Mouse (Mus musculus) frontal cortex, postnatal 25 days (tissue): ENCODE measurements around the gene Cadm3.
"Not testable (repeated sequence)": the region's sequence is repeated elsewhere in the genome, so short reads cannot be mapped to it uniquely, and the experiment has no call there.

Source experiments
- DNase-seq, 2 experiments: peaks; one replicate each; pipeline ENCODE4 v3.0.0; 2022; ENCODE audit warnings: low spot score in 2 of 2

Cadm3 gene

GRCm38 (mm10) chr1:173322249-173322627, 45.3 kb downstream of the Cadm3 start:
- DNase-seq: no peak

GRCm38 (mm10) chr1:173321593-173322248, 45.8 kb downstream of the Cadm3 start:
- no peak for DNase-seq

GRCm38 (mm10) chr1:173317925-173318477, 49.5 kb downstream of the Cadm3 start:
- no peak for DNase-seq

- no peak for DNase-seq
Measured at GRCm38 (mm10) chr1:173315725-173316124, 51.8 kb downstream of the Cadm3 start.

- not testable (repeated sequence) for DNase-seq
Measured at GRCm38 (mm10) chr1:173313535-173314050, 53.9 kb downstream of the Cadm3 start.

- DNase-seq: not testable (repeated sequence)
Measured at GRCm38 (mm10) chr1:173302795-173303194, 64.7 kb downstream of the Cadm3 start.
